ENCODE assay signal across 8 mouse cellular contexts in genomic region chr4:141244401-141244800, GRCm38 (mm10). TPM values are rescaled to one million over a fixed set of nuclear protein-coding genes. Genes with fewer than 3 reads are reported as not detected.
A peak's percentile ranks its signal among the peaks of the same experiment; 100 is the strongest.
DNase-seq lines count a peak whose midpoint lies in the region; ATAC-seq and TF ChIP-seq lines count a peak whose summit lies in the region.

No protein-coding gene starts in this region.

- H3K27me3 ChIP-seq in intestine, embryonic 14.5 days (replicated peaks; ENCODE audit: control insufficient read depth, insufficient read depth, low read length), result peaks cover 76% of the 10 kb centered on the region
- no peaks in the 10 kb centered on the region for H3K27me3 ChIP-seq in intestine, postnatal 0 days (replicated peaks; ENCODE audit: control insufficient read depth, insufficient read depth, low read length)
- H3K27me3 ChIP-seq in forebrain, postnatal 0 days (ENCODE audit: insufficient read depth, low read length), result peaks cover 48% of the 10 kb centered on the region
- H3K27me3 ChIP-seq in midbrain, embryonic 15.5 days (replicated peaks), result peaks cover 78% of the 10 kb centered on the region

- no peak for TF ChIP-seq POLR2A in brain, embryonic 14.5 days (IDR thresholded peaks at IDR 0.05; ENCODE audit: borderline replicate concordance, extremely low read depth, insufficient read depth, insufficient read length, poor library complexity, severe bottlenecking)

- peaks cover 60% of the 10 kb centered on the region for H3K4me1 ChIP-seq in intestine, embryonic 14.5 days (replicated peaks; ENCODE audit: control insufficient read depth, insufficient read depth, low read length)
- H3K4me1 ChIP-seq in intestine, postnatal 0 days (replicated peaks; ENCODE audit: control insufficient read depth, insufficient read depth, low read length), result peaks cover 11% of the 10 kb centered on the region; the same call in 1 of the 2 replicates
- peaks cover 6% of the 10 kb centered on the region for H3K4me1 ChIP-seq in forebrain, postnatal 0 days (ENCODE audit: insufficient read depth)
- H3K4me1 ChIP-seq in midbrain, embryonic 15.5 days, result peaks cover 51% of the 10 kb centered on the region

- 59% methylated on average over 5 of the region's 5 CpGs for WGBS in intestine, embryonic 14.5 days
- WGBS in intestine, postnatal 0 days, result 57% methylated on average over 5 of the region's 5 CpGs
- 37% methylated on average over 5 of the region's 5 CpGs for WGBS in forebrain, postnatal 0 days
- 42% methylated on average over 5 of the region's 5 CpGs for WGBS in midbrain, embryonic 15.5 days

- DNase-seq in intestine, embryonic 14.5 days (ENCODE audit: low spot score), result no peak
- peak; percentile 78 for DNase-seq in brain, embryonic 14.5 days (ENCODE audit: low read depth)
- DNase-seq in forebrain, postnatal 0 days, result no peak
- no peak for DNase-seq in thymus, postnatal 0 days (ENCODE audit: low spot score)
- DNase-seq in cerebellum, postnatal 14 days, result no peak
- no peak for DNase-seq in urinary bladder, postnatal 10 days (ENCODE audit: low spot score)

- H3K9ac ChIP-seq in intestine, embryonic 14.5 days (ENCODE audit: low read length), result no peak overlapping the region
- H3K9ac ChIP-seq in intestine, postnatal 0 days (ENCODE audit: low read depth, low read length), result no peak overlapping the region
- no peak overlapping the region for H3K9ac ChIP-seq in forebrain, postnatal 0 days
- H3K9ac ChIP-seq in midbrain, embryonic 15.5 days, result no peak overlapping the region

- H3K4me2 ChIP-seq in intestine, embryonic 14.5 days (ENCODE audit: low read length), result peak overlapping the region; percentile 45
- H3K4me2 ChIP-seq in intestine, postnatal 0 days (replicated peaks; ENCODE audit: low read depth), result no peak overlapping the region
- H3K4me2 ChIP-seq in forebrain, postnatal 0 days (ENCODE audit: low read depth), result no peak overlapping the region
- H3K4me2 ChIP-seq in midbrain, embryonic 15.5 days, result no peak overlapping the region

- H3K9me3 ChIP-seq in intestine, embryonic 14.5 days (ENCODE audit: control insufficient read depth, low read length), result no peaks in the 10 kb centered on the region
- no peaks in the 10 kb centered on the region for H3K9me3 ChIP-seq in intestine, postnatal 0 days (ENCODE audit: control insufficient read depth)
- H3K9me3 ChIP-seq in forebrain, postnatal 0 days (ENCODE audit: low read length), result no peaks in the 10 kb centered on the region
- no peaks in the 10 kb centered on the region for H3K9me3 ChIP-seq in midbrain, embryonic 15.5 days

- peak overlapping the region; percentile 47 for H3K27ac ChIP-seq in intestine, embryonic 14.5 days (ENCODE audit: low read depth)
- no peak overlapping the region for H3K27ac ChIP-seq in intestine, postnatal 0 days (ENCODE audit: low read depth, low read length)
- H3K27ac ChIP-seq in forebrain, postnatal 0 days (ENCODE audit: low read depth, low read length), result peak overlapping the region; percentile 64
- peak overlapping the region; percentile 78 for H3K27ac ChIP-seq in midbrain, embryonic 15.5 days

- ATAC-seq in intestine, embryonic 14.5 days (replicated peaks; ENCODE audit: low FRiP score, low TSS enrichment, low read depth), result no peak
- no peak for ATAC-seq in intestine, postnatal 0 days
- ATAC-seq in forebrain, postnatal 0 days, result peak; percentile 19; the same call in 1 of the 2 replicates
- 0 out of 2 replicates have a peak, but pooled peaks have one; percentile 12 for ATAC-seq in midbrain, embryonic 15.5 days (replicated peaks)

- 0 out of 2 replicates have a peak, but pooled peaks cover 4% of the 10 kb centered on the region for H3K36me3 ChIP-seq in intestine, embryonic 14.5 days (ENCODE audit: control insufficient read depth, insufficient read depth, low read length)
- no peaks in the 10 kb centered on the region; the same call in 1 of the 2 replicates for H3K36me3 ChIP-seq in intestine, postnatal 0 days (ENCODE audit: control insufficient read depth, insufficient read depth)
- no peaks in the 10 kb centered on the region for H3K36me3 ChIP-seq in forebrain, postnatal 0 days (ENCODE audit: insufficient read depth)
- no peaks in the 10 kb centered on the region for H3K36me3 ChIP-seq in midbrain, embryonic 15.5 days (replicated peaks)

- no peak for TF ChIP-seq CTCF in intestine, postnatal 0 days (IDR thresholded peaks at IDR 0.05; ENCODE audit: low read depth)
- no peak for TF ChIP-seq CTCF in brain, embryonic 14.5 days (IDR thresholded peaks at IDR 0.05; ENCODE audit: borderline replicate concordance, extremely low read depth, insufficient read depth, insufficient read length)
- no peak for TF ChIP-seq CTCF in forebrain, postnatal 0 days (IDR thresholded peaks at IDR 0.05; ENCODE audit: low read depth)

- H3K4me3 ChIP-seq in intestine, embryonic 14.5 days (ENCODE audit: low read depth, low read length), result no peak overlapping the region
- H3K4me3 ChIP-seq in intestine, postnatal 0 days (ENCODE audit: low read depth, low read length), result no peak overlapping the region
- H3K4me3 ChIP-seq in forebrain, postnatal 0 days (ENCODE audit: low read depth, low read length), result no peak overlapping the region
- H3K4me3 ChIP-seq in midbrain, embryonic 15.5 days, result no peak overlapping the region

RNA-seq across cellular contexts. Expression of gene Arhgef19, which starts 5.1 kb away (rescaled TPM):
- 14.2 and 15.8 TPM in 2 replicates for polyA plus RNA-seq in intestine, embryonic 14.5 days (2014; fragmentation: Nextera tagmentation; extraction: Ambion mirVana)
- polyA plus RNA-seq in intestine, postnatal 0 days (2015; fragmentation: Nextera tagmentation; extraction: Ambion mirVana), result 4.5 and 6.3 TPM in 2 replicates
- 1.5 and 2.6 TPM in 2 replicates for polyA plus RNA-seq in brain, embryonic 14.5 days (2012; rRNA removed)
- 0.95 and 1.6 TPM in 2 replicates for total RNA-seq in forebrain, postnatal 0 days (2014; rRNA removed)
- polyA plus RNA-seq in forebrain, postnatal 0 days (2015; fragmentation: Nextera tagmentation; extraction: Ambion mirVana), result 0.52 and 0.90 TPM in 2 replicates
- 1.0 and 1.7 TPM in 2 replicates for polyA plus RNA-seq in midbrain, embryonic 15.5 days (2015; fragmentation: Nextera tagmentation; extraction: Ambion mirVana)
- polyA plus RNA-seq in thymus, postnatal 0 days (2015; fragmentation: Nextera tagmentation; extraction: Ambion mirVana), result 0.29 and 0.39 TPM in 2 replicates

RNA-seq across cellular contexts. Expression of gene Rsg1, which starts 30.6 kb away (rescaled TPM):
- polyA plus RNA-seq in intestine, embryonic 14.5 days (2014; fragmentation: Nextera tagmentation; extraction: Ambion mirVana), result 4.6 and 4.9 TPM in 2 replicates
- polyA plus RNA-seq in intestine, postnatal 0 days (2015; fragmentation: Nextera tagmentation; extraction: Ambion mirVana), result 0.97 and 0.98 TPM in 2 replicates
- 5.2 and 5.5 TPM in 2 replicates for polyA plus RNA-seq in brain, embryonic 14.5 days (2012; rRNA removed)
- 4.5 and 6.9 TPM in 2 replicates for total RNA-seq in forebrain, postnatal 0 days (2014; rRNA removed)
- 3.7 and 5.2 TPM in 2 replicates for polyA plus RNA-seq in forebrain, postnatal 0 days (2015; fragmentation: Nextera tagmentation; extraction: Ambion mirVana)
- polyA plus RNA-seq in midbrain, embryonic 15.5 days (2015; fragmentation: Nextera tagmentation; extraction: Ambion mirVana), result 8.7 and 9.9 TPM in 2 replicates
- 2.7 and 3.4 TPM in 2 replicates for polyA plus RNA-seq in thymus, postnatal 0 days (2015; fragmentation: Nextera tagmentation; extraction: Ambion mirVana)

RNA-seq across cellular contexts. Expression of gene Epha2, which starts 56.6 kb away (rescaled TPM):
- polyA plus RNA-seq in intestine, embryonic 14.5 days (2014; fragmentation: Nextera tagmentation; extraction: Ambion mirVana), result 3.4 and 3.5 TPM in 2 replicates
- polyA plus RNA-seq in intestine, postnatal 0 days (2015; fragmentation: Nextera tagmentation; extraction: Ambion mirVana), result 5.6 and 6.6 TPM in 2 replicates
- polyA plus RNA-seq in brain, embryonic 14.5 days (2012; rRNA removed), result 4.1 and 6.4 TPM in 2 replicates
- total RNA-seq in forebrain, postnatal 0 days (2014; rRNA removed), result 1.2 and 1.4 TPM in 2 replicates
- polyA plus RNA-seq in forebrain, postnatal 0 days (2015; fragmentation: Nextera tagmentation; extraction: Ambion mirVana), result 0.33 and 0.39 TPM in 2 replicates
- polyA plus RNA-seq in midbrain, embryonic 15.5 days (2015; fragmentation: Nextera tagmentation; extraction: Ambion mirVana), result 1.6 and 1.7 TPM in 2 replicates
- polyA plus RNA-seq in thymus, postnatal 0 days (2015; fragmentation: Nextera tagmentation; extraction: Ambion mirVana), result 0.55 and 0.58 TPM in 2 replicates

Comparison
In these comparisons a context has a peak if more than half of its experiments do, and no peak if none do; other contexts are left out.
1. ATAC-seq: peak in forebrain, postnatal 0 days (single experiment) and midbrain, embryonic 15.5 days (single experiment); none in intestine, embryonic 14.5 days (single experiment) and intestine, postnatal 0 days (single experiment).